Mouse (Mus musculus): ENCODE measurements around the gene Il22ra1. TPM values are rescaled to one million over a fixed set of nuclear protein-coding genes. Genes with fewer than 3 reads are reported as not detected.

Il22ra1 gene
- 62.3 and 171 TPM in 2 replicates for polyA plus RNA-seq (2012; rRNA removed)

DNA sequence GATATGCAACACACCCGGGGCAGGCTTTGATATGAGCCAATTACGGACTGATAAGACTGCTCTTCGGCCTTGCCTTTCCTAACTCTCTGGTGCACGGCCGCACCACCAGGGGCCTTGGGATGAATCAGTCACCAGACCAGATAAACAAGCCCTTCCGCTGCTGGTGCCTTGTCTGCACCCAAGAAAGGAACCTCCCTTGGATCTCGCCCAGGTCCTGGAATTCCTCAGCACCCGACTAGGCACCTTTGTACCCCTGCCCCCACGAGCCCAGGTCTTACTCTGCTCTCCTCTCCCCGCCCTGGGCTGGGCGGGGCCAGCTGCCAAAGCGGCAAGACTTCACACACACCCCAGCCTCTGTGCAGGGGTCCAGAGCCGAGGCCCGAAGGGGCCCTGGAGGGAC, at the start of gene Il22ra1:
TSS of gene Il22ra1 (plus strand) at position 356 of the 400 bp plus-strand sequence.
- Histone ChIP-seq H3K4me3 (ENCODE audit: low read depth, low read length) (peak within 1 kb of the TSS; percentile 88), H3K27me3 (ENCODE audit: control insufficient read depth, insufficient read depth, low read length) (no peaks in the 10 kb centered on the region), H3K36me3 (ENCODE audit: control insufficient read depth, insufficient read depth, low read length) (peaks cover 6% of the 10 kb centered on the region), H3K4me1 (ENCODE audit: control insufficient read depth, insufficient read depth, insufficient read length, low read length) (peaks cover 12% of the 10 kb centered on the region), H3K27ac (ENCODE audit: insufficient read depth, low read depth, low read length) (peak within 1 kb of the TSS; percentile 94)
- no peak for TF ChIP-seq CTCF (IDR thresholded peaks at IDR 0.05; ENCODE audit: extremely low read depth, insufficient read length, insufficient replicate concordance, low read depth, low read length)
- TF ChIP-seq POLR2A (IDR thresholded peaks at IDR 0.05; ENCODE audit: low read depth, low read length): peak; percentile 69; the same call in 1 of the 2 replicates
- WGBS: 15% methylated on average over 14 of the region's 14 CpGs

GRCm38 (mm10) chr4:135679316-135679715, 48.7 kb upstream of the Il22ra1 start:
- Histone ChIP-seq H3K36me3 (ENCODE audit: control insufficient read depth, insufficient read depth, low read length) (no peaks in the 10 kb centered on the region), H3K27me3 (ENCODE audit: control insufficient read depth, insufficient read depth, low read length) (no peaks in the 10 kb centered on the region)
- 63% methylated on average over 4 of the region's 4 CpGs for WGBS

GRCm38 (mm10) chr4:135681789-135682188, 46.2 kb upstream of the Il22ra1 start:
- H3K27me3 ChIP-seq (ENCODE audit: control insufficient read depth, insufficient read depth, low read length): peaks cover 4% of the 10 kb centered on the region; the same call in 1 of the 2 replicates
- TF ChIP-seq POLR2A (IDR thresholded peaks at IDR 0.05; ENCODE audit: low read depth, low read length) (no peak), CTCF (IDR thresholded peaks at IDR 0.05; ENCODE audit: extremely low read depth, insufficient read length, insufficient replicate concordance, low read depth, low read length) (no peak)
- 64% methylated on average over 5 of the region's 5 CpGs for WGBS
- H3K4me1 ChIP-seq (ENCODE audit: control insufficient read depth, insufficient read depth, insufficient read length, low read length): peaks cover 2% of the 10 kb centered on the region
- no peak overlapping the region for H3K27ac ChIP-seq (ENCODE audit: insufficient read depth, low read depth, low read length)
- no peak overlapping the region for H3K4me3 ChIP-seq (ENCODE audit: low read depth, low read length)
- H3K36me3 ChIP-seq (ENCODE audit: control insufficient read depth, insufficient read depth, low read length): no peaks in the 10 kb centered on the region

More at GRCm38 (mm10) chr4:135679316-135679715, 48.7 kb upstream of the Il22ra1 start:
- Histone ChIP-seq H3K27ac (ENCODE audit: insufficient read depth, low read depth, low read length) (no peak overlapping the region), H3K4me3 (ENCODE audit: low read depth, low read length) (no peak overlapping the region), H3K4me1 (ENCODE audit: control insufficient read depth, insufficient read depth, insufficient read length, low read length) (no peaks in the 10 kb centered on the region)
- TF ChIP-seq CTCF (IDR thresholded peaks at IDR 0.05; ENCODE audit: extremely low read depth, insufficient read length, insufficient replicate concordance, low read depth, low read length): no peak

GRCm38 (mm10) chr4:135683553-135683952, 44.4 kb upstream of the Il22ra1 start:
- peaks cover 4% of the 10 kb centered on the region for H3K4me1 ChIP-seq (ENCODE audit: control insufficient read depth, insufficient read depth, insufficient read length, low read length)
- 24% methylated on average over 4 of the region's 4 CpGs for WGBS

DNA sequence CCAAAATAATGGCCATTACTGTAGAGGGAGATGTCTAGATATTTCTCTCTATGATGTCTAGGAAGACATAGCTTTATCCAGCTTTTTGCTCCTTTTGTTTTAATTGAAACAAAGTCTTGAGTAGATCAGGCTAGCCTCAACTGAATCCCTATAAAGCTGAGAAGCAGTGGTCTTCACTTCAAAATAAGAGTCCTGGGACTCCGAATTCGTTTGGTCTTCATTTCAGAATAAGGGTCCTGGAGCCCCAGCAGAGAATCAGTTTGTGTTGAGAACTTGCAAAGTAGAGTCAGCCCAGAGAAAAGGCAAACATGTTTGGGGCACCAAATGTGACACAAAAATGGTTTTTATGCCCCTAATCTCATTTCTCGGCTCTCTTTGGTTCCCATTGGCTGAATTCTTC, 43.2 kb upstream of the Il22ra1 start:
- 32% methylated on average over 3 of the region's 3 CpGs for WGBS
- Histone ChIP-seq H3K27me3 (ENCODE audit: control insufficient read depth, insufficient read depth, low read length) (peaks cover 4% of the 10 kb centered on the region; the same call in 1 of the 2 replicates), H3K36me3 (ENCODE audit: control insufficient read depth, insufficient read depth, low read length) (no peaks in the 10 kb centered on the region), H3K27ac (ENCODE audit: insufficient read depth, low read depth, low read length) (no peak overlapping the region), H3K4me1 (ENCODE audit: control insufficient read depth, insufficient read depth, insufficient read length, low read length) (peaks cover 9% of the 10 kb centered on the region), H3K4me3 (ENCODE audit: low read depth, low read length) (no peak overlapping the region)
- TF ChIP-seq CTCF (IDR thresholded peaks at IDR 0.05; ENCODE audit: extremely low read depth, insufficient read length, insufficient replicate concordance, low read depth, low read length) (no peak), POLR2A (IDR thresholded peaks at IDR 0.05; ENCODE audit: low read depth, low read length) (no peak)

More at GRCm38 (mm10) chr4:135683553-135683952, 44.4 kb upstream of the Il22ra1 start:
- Histone ChIP-seq H3K27me3 (ENCODE audit: control insufficient read depth, insufficient read depth, low read length) (peaks cover 4% of the 10 kb centered on the region; the same call in 1 of the 2 replicates), H3K4me3 (ENCODE audit: low read depth, low read length) (no peak overlapping the region), H3K36me3 (ENCODE audit: control insufficient read depth, insufficient read depth, low read length) (no peaks in the 10 kb centered on the region), H3K27ac (ENCODE audit: insufficient read depth, low read depth, low read length) (no peak overlapping the region)
- TF ChIP-seq CTCF (IDR thresholded peaks at IDR 0.05; ENCODE audit: extremely low read depth, insufficient read length, insufficient replicate concordance, low read depth, low read length): peak; percentile 74; the same call in 1 of the 2 replicates
- no peak for TF ChIP-seq POLR2A (IDR thresholded peaks at IDR 0.05; ENCODE audit: low read depth, low read length)

DNA sequence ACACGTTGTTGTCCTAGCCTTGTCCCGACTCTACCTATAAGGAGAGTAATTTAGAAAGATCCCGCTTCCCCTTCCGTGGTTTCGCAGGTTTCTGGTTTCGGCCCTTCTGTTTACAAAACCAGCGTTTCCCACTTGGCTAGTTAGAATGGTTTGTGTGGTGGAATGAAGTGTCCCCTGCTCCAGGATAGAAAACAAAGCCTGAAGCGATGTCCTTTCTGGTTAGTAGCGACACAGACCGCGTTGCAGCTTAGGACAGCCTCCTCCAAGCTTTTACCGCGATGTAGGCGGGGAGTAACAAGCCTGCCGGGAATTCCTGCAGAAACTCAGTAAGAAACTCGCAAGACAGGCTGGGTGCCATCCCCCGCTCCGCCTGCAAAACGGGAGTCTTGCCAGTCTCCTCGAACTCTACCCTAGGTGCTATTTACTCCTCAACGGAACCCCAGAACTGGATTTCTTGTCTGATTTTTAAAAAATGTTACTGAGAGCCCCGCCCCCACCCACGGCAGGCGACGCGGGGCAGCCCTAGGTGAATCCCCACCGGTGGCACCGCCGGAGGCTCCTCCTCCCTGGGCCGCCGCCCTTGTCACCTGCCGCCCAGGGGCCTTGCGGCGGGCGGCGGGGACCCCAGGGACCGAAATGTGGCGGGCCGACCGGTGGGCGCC, 41.9 kb upstream of the Il22ra1 start, which contains the start of gene Ifnlr1:
TSS of gene Ifnlr1 (plus strand) at position 382 of the 662 bp plus-strand sequence.
- peaks cover 17% of the 10 kb centered on the region for H3K4me1 ChIP-seq (ENCODE audit: control insufficient read depth, insufficient read depth, insufficient read length, low read length)
- no peaks in the 10 kb centered on the region for H3K36me3 ChIP-seq (ENCODE audit: control insufficient read depth, insufficient read depth, low read length)
- peak within 1 kb of the TSS; percentile 89 for H3K4me3 ChIP-seq (ENCODE audit: low read depth, low read length)
- peak within 1 kb of the TSS; percentile 60 for H3K27ac ChIP-seq (ENCODE audit: insufficient read depth, low read depth, low read length)
- H3K27me3 ChIP-seq (ENCODE audit: control insufficient read depth, insufficient read depth, low read length): peaks cover 4% of the 10 kb centered on the region; the same call in 1 of the 2 replicates
- WGBS: under 1% methylated on average over 41 of the region's 41 CpGs
- TF ChIP-seq CTCF (IDR thresholded peaks at IDR 0.05; ENCODE audit: extremely low read depth, insufficient read length, insufficient replicate concordance, low read depth, low read length): 0 out of 2 replicates have a peak, but pooled peaks have one; percentile 14
- 0 out of 2 replicates have a peak, but pooled peaks have one; percentile 22 for TF ChIP-seq POLR2A (IDR thresholded peaks at IDR 0.05; ENCODE audit: low read depth, low read length)

DNA sequence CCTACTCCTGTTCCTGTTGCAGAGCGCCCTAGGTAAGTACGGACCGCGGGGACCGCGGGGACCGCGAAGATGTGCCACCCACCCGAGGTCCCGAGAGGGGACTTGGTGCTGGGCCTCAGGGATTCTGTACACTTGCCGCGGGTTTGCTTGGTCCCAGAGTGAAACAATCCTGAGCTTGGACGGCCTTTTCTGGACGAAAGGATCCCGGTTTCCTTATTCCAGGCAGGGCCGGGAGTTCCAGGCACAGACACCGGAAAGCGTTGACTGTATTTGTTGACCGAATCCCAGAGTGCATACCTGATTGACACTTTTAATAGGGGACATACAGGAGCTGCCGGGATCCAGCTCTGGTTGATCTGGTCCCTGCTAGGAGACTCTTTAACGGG, 41.4 kb upstream of the Il22ra1 start:
- no peak for TF ChIP-seq POLR2A (IDR thresholded peaks at IDR 0.05; ENCODE audit: low read depth, low read length)
- TF ChIP-seq CTCF (IDR thresholded peaks at IDR 0.05; ENCODE audit: extremely low read depth, insufficient read length, insufficient replicate concordance, low read depth, low read length): 0 out of 2 replicates have a peak, but pooled peaks have one; percentile 8
- Histone ChIP-seq H3K4me1 (ENCODE audit: control insufficient read depth, insufficient read depth, insufficient read length, low read length) (peaks cover 21% of the 10 kb centered on the region), H3K4me3 (ENCODE audit: low read depth, low read length) (peak overlapping the region; percentile 89), H3K27me3 (ENCODE audit: control insufficient read depth, insufficient read depth, low read length) (peaks cover 4% of the 10 kb centered on the region; the same call in 1 of the 2 replicates), H3K27ac (ENCODE audit: insufficient read depth, low read depth, low read length) (peak overlapping the region; percentile 60), H3K36me3 (ENCODE audit: control insufficient read depth, insufficient read depth, low read length) (no peaks in the 10 kb centered on the region)
- WGBS: 1% methylated on average over 21 of the region's 21 CpGs
